Mouse (Mus musculus) thymus, adult 2 months (tissue): ENCODE results near the gene Tecr. TPM values are rescaled to one million over a fixed set of nuclear protein-coding genes. Genes with fewer than 3 reads are reported as not detected.

Experiments used
- DNase-seq: peaks from one replicate; pipeline ENCODE4 v3.0.0; 2021
- H3K27ac ChIP-seq: fragments of 200-500 bp; 2 replicates; pipeline ENCODE4 v1.5.1; 2012; ENCODE audit warnings: low read length, control low read depth; ENCODE audit not compliant: control insufficient read depth, insufficient read depth
- H3K27me3 ChIP-seq: fragments of 200-500 bp; 2 replicates; pipeline ENCODE4 v1.6.1; 2012; ENCODE audit warnings: mild to moderate bottlenecking, low read length, moderate library complexity, mixed read lengths; ENCODE audit not compliant: control insufficient read depth, insufficient read depth
- H3K36me3 ChIP-seq: fragments of 200-500 bp; 2 replicates; pipeline ENCODE4 v1.6.1; 2012; ENCODE audit warnings: mild to moderate bottlenecking, low read length, moderate library complexity; ENCODE audit not compliant: control insufficient read depth, insufficient read depth
- H3K4me1 ChIP-seq: fragments of 200-500 bp; replicated peaks from 2 replicates; pipeline ENCODE4 v1.6.1; 2012; ENCODE audit warnings: low read length; ENCODE audit not compliant: control insufficient read depth, insufficient read depth
- H3K4me3 ChIP-seq: fragments of 200-500 bp; 2 replicates; pipeline ENCODE4 v1.5.1; 2012; ENCODE audit warnings: mild to moderate bottlenecking, low read length, control low read depth, moderate library complexity; ENCODE audit not compliant: control insufficient read depth, insufficient read depth
- CTCF ChIP-seq: fragments of 200-500 bp; IDR thresholded peaks from 2 replicates; pipeline ENCODE4 v1.5.1; 2012; ENCODE audit warnings: mild to moderate bottlenecking, control low read depth, low read length, moderate library complexity, borderline replicate concordance; ENCODE audit not compliant: control insufficient read depth, poor library complexity, insufficient read depth; ENCODE audit errors: extremely low read depth
- POLR2A ChIP-seq: fragments of 200-500 bp; IDR thresholded peaks from 2 replicates; pipeline ENCODE4 v1.6.1; 2012; ENCODE audit warnings: mild to moderate bottlenecking, low read length, control low read depth, moderate library complexity; ENCODE audit not compliant: control insufficient read depth, poor library complexity, insufficient read depth; ENCODE audit errors: extremely low read depth
- WGBS: fragments of 180-500 bp; shearing (Covaris S2); methylation state at CpG from one replicate; pipeline ENCODE4 v1.1.7; 2018; 5-methylcytosine and 5-hydroxymethylcytosine counted together
- polyA plus RNA-seq: library from polyadenylated mRNA; depleted of rRNA; stranded (reverse); fragments of >200 nt; gene quantifications from 2 replicates; pipeline ENCODE4 v1.2.3, GENCODE M21; 2012

Tecr gene
- polyA plus RNA-seq, 1 experiment, result 705 TPM

- Histone ChIP-seq H3K4me1 (peaks cover 14% of the 10 kb centered on the region), H3K27ac (no peak overlapping the region), H3K36me3 (no peaks in the 10 kb centered on the region), H3K4me3 (peak overlapping the region; percentile 73), H3K27me3 (no peaks in the 10 kb centered on the region)
- WGBS, result under 1% methylated on average over 46 of the region's 46 CpGs
- DNase-seq, result peak; percentile 34
- TF ChIP-seq POLR2A (no peak), CTCF (no peak)
Measured at GRCm38 (mm10) chr8:83652744-83653661, 45.2 kb upstream of the Tecr start.

- TF ChIP-seq CTCF (peak; percentile 12; the same call in 1 of the 2 replicates), POLR2A (peak; percentile 94; the same call in 1 of the 2 replicates)
- DNase-seq, result peak; percentile 96
- no peaks in the 10 kb centered on the region for H3K27me3 ChIP-seq
- H3K4me1 ChIP-seq, result peaks cover 14% of the 10 kb centered on the region
- H3K27ac ChIP-seq, result no peak within 1 kb of the TSS
- H3K36me3 ChIP-seq, result no peaks in the 10 kb centered on the region
- 4% methylated on average over 50 of the region's 50 CpGs for WGBS
- H3K4me3 ChIP-seq, result peak within 1 kb of the TSS; percentile 73
Measured at GRCm38 (mm10) chr8:83652030-83652743, 44.4 kb upstream of the Tecr start, which contains the start of gene Gipc1. Gipc1 (plus strand) TSS chr8:83652677.

DNA sequence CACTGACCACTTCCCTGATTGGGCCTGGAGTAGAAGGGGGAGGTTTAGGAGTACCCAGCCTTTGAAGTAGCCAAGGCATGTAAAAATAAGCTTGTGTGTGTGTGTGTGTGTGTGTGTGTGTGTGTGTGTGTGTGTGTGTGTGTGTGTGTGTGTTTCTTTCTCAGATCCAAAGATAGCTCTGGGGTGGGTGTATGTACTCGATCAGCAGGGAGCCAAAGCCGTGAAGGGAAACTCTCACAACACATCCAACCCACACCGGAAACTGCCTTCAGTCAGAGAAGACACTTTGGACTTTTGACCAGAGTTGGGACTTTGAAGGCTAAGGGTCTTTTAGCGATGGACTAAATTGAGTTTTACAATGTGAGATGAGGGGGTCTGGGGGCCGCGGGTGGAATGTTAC, 41.9 kb upstream of the Tecr start:
- H3K27ac ChIP-seq, result no peak overlapping the region
- H3K4me1 ChIP-seq, result peaks cover 18% of the 10 kb centered on the region
- no peak for TF ChIP-seq POLR2A
- no peak for TF ChIP-seq CTCF
- no peaks in the 10 kb centered on the region for H3K36me3 ChIP-seq
- DNase-seq, result no peak
- no peak overlapping the region for H3K4me3 ChIP-seq
- WGBS, result 98% methylated on average over 6 of the region's 6 CpGs
- no peaks in the 10 kb centered on the region for H3K27me3 ChIP-seq

- WGBS, result over 99% methylated on average over 4 of the region's 4 CpGs
Measured at GRCm38 (mm10) chr8:83648031-83648430, 40.3 kb upstream of the Tecr start.

DNA sequence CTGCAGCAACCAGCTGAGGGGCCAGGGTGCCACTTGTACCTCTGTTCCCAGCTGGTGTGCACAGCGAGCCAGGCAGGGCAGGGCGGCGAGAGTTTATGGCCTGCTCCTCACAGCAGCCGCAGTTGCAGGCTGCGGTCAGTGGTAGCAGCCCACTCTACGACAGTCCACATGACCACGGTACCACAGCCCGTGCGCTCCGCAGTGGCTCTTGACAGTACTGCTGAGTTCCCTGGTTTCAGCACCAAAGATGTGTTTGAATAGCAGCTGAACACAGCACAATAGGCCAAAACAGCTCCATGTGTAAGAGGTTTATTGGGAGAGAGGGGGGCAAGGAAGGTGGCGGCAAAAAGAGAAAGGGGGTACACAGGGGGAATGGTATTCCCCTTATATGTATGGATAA, 39.7 kb upstream of the Tecr start:
- peaks cover 8% of the 10 kb centered on the region for H3K4me1 ChIP-seq
- no peak for DNase-seq
- no peaks in the 10 kb centered on the region for H3K27me3 ChIP-seq
- TF ChIP-seq CTCF (no peak), POLR2A (no peak)
- no peak overlapping the region for H3K4me3 ChIP-seq
- H3K27ac ChIP-seq, result no peak overlapping the region
- H3K36me3 ChIP-seq, result no peaks in the 10 kb centered on the region
- 98% methylated on average over 11 of the region's 11 CpGs for WGBS

More at GRCm38 (mm10) chr8:83648031-83648430, 40.3 kb upstream of the Tecr start:
- Histone ChIP-seq H3K4me3 (no peak overlapping the region), H3K4me1 (peaks cover 8% of the 10 kb centered on the region), H3K36me3 (no peaks in the 10 kb centered on the region), H3K27me3 (no peaks in the 10 kb centered on the region), H3K27ac (no peak overlapping the region)
- TF ChIP-seq POLR2A (no peak), CTCF (no peak)
- DNase-seq, result no peak

DNA sequence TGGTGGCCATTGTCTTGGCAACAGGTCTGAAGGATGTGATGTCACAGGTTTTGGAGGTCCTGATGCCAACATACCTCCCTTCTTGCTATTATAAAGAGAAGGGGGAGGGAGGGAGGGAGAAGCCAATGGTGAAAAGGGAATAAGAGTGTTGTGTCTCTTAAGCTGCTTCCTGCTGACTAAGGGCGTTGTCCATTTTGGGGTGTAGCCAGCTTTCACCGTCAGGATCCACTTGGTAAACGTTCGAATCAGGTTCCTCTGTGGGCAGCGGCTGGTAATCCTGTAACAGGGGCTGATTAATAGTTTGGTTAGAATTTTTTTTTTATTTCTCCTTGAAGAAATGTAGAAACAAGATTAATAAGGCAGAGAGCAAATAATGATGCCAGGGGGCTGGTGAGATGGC, 31.9 kb upstream of the Tecr start:
- Histone ChIP-seq H3K36me3 (no peaks in the 10 kb centered on the region), H3K27ac (no peak overlapping the region), H3K4me1 (no peaks in the 10 kb centered on the region), H3K27me3 (no peaks in the 10 kb centered on the region), H3K4me3 (no peak overlapping the region)
- 55% methylated on average over 5 of the region's 5 CpGs for WGBS
- DNase-seq, result no peak
- no peak for TF ChIP-seq POLR2A
- TF ChIP-seq CTCF, result no peak
